Mouse (Mus musculus) spleen, adult 18-20 months (tissue): ENCODE results near the gene Rere.
A peak's percentile ranks its signal among the peaks of the same experiment; 100 is the strongest.
"Not testable (repeated sequence)": the region's sequence is repeated elsewhere in the genome, so short reads cannot be mapped to it uniquely, and the experiment has no call there.

Experiments
- DNase-seq, 2 experiments: peaks; one replicate each; pipeline ENCODE4 v3.0.0; 2022; ENCODE audit warnings: mixed read lengths in 2 of 2

Rere gene

DNA sequence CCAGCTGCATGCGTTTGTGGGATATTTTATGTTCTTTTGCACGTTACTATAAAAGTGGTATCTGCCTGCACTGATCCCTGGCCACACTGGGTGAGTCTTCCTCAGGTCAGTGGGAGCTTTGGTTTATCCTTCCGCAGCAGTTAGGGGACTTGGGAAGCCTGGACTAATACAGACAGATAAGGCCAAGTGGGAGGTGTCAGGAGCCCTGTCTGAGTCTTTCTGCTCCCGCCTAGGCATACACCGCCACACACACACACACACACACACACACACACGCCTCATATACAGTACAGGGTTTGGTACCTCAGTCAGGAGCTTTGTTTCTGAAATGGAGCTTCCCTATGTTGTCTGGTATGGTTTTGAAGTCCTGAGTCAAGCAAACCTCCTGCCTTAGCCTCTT is 310.6 kb downstream of the Rere start:
- DNase-seq, result no peak

DNA sequence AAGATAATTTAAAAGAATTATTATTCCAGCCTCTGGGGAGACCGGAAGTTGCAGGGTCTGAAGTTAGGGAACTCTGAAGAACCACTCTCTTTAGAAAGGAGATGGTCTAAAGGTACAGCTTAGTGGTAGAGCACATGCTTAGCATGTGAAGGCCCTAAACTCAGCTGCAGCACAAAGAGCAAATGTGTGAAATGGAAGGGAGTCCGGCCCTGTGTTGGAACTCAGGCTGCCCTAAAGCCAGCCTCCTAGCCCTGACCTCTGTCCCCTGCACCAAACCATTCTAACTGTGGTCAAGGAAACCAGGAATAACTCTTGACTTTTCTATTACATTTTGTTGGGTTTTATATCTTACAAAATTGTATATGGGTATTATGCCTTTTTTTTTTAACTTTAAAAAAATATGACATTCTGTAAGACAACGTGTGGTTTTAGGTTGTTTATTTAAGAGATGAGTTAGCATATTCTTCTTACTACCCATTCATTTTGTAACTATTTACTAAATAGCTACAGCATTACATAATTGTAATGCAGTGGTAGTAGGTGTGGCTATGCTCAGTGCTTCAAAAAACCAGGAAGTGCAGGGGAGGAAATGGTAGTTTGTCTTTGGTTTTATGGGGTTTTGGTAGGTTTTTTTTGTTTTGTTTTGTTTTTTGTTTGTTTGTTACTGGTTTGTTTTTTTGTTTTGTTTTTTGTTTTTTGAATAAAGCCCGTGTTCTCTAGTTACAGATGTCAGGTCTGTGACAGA is 312.2 kb downstream of the Rere start:
- no peak for DNase-seq

DNA sequence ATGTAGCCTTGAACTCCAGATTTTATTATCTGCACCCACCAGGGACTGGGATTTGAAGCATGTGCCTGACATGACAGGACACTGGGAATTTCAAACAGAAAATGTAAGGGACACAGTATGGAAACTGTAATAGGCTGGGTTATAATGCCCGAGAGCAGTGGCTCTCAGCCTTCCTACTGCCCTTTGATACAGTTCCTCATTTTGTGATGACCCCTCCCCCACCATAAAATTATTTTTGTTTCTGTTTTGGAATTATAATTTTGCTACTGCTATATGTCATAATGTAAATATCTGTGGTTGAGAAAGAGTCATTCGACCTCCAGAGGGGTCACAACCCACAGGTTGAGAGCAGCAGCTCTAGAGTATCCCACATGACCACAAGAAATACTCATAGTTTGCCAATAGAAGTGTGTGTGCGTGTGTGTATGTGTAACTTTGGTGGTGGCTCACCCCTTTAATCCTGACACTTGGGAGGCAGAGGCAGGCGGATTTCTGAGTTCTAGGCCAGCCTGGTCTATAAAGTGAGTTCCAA is 312.9 kb downstream of the Rere start:
- DNase-seq, result no peak

DNA sequence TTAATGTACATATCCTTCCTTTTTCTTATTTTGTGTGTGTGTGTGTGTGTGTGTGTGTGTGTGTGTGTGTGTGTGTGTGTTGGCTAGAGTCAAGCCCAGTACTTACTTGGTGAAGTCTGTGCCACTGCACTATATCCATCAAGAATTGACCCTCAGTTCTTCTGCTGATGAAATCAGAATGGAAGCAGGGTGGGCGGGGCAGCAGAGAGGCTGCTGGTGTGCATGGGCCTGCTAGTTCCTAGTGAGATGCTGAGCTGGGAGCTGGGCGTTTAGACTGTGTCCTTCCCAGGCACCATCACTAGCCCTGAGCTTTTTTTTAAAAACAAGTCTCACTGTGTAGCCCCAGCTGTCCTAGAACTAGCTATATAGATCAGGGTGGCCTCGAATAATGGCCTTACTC is 313.6 kb downstream of the Rere start:
- DNase-seq, result no peak

DNA sequence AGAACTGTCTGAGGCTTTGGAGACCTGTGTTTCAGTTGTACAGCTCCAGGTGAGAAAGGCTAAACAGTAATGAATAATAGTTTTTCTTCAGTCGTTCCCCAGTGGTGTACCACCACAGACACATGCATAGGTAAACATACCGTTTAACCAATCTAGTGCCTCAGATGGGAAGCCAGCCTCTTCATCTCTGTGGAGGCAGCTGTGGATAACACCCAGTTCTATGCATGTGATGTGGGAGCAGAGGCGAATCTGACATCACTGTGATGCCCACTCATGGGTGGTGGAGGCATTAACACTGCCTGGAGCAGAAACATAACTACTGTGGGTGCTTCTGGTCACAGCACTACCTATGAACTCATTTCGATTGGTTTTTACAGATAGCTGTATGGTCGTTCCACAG is 314.5 kb downstream of the Rere start:
- DNase-seq, result no peak

DNA sequence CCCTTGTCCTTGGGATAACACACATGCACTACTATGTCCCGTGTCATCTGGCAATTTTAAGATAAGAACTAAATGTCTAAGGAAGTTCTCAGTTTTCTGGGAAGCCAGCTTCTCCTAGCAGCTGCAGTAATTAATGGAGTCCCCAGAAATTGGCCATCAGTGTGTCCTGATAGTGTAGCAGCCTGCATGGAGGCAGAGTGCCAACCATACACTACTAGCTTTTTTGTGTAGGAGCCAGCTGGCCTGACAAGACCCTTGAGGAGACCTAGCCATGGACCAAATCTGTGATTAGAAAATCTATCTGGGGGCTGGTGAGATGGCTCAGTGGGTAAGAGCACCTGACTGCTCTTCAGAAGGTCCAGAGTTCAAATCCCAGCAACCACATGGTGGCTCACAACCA is 317.2 kb downstream of the Rere start:
- DNase-seq, result no peak

DNA sequence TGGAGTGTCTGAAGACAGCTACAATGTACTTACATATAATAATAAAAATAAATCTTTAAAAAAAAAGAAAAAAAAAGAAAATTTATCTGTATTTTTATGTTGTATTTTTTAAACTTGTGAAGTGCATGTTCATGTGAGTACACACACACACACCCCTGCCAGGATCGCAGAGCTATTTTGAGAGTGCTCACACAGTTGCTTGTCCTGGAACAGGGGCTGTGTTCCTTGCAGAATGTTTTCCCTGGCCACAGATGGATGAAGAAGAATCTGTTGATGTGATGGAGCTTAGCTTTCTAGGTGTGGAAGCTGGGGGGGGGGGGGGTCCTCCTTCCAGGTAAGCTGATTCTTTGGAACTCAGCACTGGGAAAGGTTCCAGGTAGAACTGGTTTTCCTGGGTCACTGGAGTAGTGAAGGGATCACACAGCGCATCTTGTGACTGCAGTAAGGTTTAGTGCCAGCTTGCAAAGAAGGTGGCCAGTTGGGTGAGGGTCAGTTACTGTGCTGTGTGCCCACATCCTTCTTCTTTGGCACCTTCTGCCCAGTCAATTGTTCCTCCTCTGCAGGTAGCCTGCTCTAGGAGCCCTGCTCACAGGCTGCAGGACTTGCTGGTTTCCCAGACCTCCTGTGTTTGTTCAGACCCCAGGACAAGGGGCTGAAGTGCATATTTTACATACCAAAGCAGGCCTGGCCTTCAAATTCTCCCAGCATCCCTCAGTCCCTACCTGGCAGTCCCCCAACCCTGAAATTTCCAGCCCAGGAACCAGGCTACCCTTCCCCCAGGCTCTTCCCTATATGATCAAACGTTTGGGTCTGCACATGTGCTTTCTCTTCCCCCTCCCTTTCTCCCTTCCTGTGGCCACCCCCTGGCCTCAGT is 317.9 kb downstream of the Rere start:
- DNase-seq, result no peak

DNA sequence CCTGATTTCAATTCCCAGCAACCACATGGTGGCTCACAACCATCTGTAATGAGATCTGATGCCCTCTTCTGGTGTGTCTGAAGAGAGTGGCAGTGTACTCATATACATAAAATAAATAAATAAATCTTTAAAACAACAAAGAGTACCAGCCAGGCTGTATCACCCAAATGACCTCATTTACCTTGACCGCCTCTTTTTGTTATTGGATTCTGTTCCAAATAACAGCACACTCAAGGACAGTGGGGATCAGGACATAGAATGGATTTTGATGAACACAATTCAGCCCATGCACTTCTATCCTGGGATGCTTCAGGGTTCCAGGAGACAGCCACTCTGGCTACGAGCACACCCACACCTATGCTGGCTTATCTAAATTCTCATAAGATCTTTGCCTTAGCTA is 319.1 kb downstream of the Rere start:
- not testable (repeated sequence) for DNase-seq

DNA sequence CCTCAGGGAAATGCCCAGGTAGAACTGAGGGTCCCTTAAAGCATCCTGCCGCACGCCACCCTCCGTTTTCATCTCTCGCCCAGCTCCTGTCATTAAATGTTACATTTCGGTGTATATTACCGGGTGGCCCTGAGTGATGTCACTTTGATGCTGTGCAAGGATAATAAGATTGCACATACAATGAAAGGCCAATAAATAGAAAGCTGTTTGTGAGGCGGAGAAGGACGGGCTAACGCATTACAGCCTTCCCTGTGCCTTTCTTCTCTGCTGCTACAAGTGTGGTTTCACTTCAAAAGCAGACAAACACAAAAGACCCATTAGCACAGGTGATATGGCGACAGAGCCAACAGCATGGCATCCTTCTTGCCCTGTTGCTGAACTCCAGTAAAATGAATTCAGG is 320.0 kb downstream of the Rere start:
- DNase-seq, result no peak

DNA sequence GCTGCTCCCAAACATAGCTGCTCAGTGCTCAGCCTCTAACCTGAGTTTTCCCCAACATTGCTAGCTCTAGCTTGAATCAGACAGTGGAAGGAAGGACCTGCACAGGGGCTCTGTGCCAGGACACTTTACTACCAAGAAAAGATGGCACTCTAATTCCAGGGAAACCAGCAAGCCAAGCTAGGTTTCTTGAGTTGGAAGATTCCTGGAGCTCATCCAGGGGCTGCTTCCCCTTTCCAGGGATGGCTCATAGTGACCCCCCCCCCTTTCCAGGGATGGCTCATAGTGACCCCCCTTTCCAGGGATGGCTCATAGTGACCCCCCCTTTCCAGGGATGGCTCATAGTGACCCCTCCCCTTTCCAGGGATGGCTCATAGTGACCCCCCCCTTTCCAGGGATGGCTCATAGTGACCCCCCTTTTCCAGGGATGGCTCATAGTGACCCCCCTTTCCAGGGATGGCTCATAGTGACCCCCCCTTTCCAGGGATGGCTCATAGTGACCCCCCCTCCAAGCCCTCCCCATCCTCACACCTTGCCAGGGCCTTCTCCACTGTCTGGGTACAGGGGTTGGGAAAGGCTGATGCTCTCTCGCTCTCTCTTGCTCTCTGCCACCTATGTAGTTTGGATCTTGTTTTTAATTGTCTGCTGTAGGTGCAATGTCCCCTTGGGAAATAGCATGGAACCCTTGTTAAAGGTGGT is 322.1 kb downstream of the Rere start:
- no peak for DNase-seq

DNA sequence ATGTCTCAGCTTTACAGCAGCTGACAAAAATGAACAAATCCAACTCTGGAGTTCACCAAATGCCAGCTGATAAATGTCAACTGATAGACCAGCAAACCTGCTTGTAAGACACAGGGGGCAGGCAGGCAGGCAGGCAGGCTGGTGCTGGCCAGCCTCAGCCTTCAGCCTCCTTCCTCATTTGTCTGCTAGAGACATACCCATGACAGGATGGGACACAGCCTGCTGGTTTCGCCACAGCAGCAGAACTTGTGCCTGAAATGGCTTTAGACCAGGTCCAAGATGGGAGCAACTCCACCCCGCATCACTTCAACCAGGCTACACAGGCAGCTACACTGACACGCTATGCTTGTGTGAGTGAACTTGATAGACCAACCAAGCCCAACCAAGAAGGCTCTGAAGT is 324.4 kb downstream of the Rere start:
- no peak for DNase-seq

DNA sequence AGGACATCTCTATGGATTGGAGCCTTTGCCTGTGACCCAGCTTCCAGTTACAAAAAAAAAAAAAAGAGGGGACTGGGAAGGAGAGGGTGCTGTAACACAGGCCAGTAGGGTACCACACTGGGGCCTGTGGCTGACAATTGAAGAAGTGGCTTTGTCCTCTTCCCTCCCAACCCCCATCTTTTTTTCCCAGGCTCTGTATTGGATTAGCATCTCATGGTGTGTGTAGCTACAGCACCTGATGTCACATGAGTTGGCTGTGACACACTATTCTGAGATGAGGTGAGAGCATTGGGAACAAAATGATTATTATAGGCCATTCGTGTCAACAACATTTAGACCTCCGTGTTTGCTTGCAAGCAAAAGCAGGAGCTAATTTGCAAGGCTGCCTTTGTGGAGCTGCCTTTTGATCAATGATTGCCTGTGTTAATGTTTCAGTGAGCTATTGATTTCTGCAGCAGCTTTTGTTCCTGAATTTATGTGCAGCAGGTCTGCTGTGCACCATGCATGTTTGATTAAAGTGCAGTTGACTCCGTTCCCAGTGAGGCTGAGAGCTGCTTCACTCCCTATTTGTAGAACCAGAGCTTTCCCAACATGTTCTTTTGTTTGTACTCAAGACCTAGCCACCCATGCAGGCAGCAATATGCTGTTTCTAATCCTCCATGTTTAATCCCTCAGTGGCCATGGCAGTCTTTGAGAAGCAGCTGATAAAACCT is 325.2 kb downstream of the Rere start:
- DNase-seq, result no peak

DNA sequence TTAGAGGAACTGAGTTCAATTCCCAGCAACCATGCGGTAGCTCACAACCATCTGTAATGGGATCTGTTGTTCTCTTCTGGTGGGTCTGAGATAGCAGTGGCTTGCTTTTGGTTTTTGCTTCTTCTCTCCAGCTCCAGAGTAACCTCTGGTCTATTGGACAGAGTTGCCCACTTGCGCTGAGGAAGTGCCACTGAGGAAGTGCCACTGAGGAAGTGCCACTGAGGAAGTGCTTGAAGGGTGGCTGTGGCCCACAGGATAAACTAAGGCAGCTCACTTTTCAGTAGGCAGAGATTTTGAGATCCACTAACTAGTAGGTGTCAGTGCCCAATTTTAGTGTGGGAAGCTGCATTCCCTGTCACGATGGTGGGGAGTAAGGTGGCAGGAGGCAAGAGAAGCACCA is 327.2 kb downstream of the Rere start:
- no peak for DNase-seq

DNA sequence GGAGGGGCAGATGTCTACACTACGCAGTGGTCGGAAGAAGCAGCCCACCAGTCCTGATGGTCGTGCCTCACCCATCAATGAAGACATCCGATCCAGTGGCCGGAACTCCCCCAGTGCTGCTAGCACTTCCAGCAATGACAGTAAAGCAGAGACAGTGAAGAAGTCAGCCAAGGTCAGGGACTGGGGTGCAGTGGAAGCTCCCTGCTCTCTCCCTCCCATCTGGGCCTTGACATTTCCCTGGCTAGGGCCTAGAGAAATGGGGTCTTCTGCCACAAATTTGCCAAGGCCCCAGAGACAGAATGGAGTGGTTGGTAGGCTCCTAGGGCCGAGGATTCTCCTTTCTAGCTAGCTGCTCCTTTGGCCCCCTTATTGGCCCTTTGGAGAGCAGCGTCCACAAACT is 332.3 kb downstream of the Rere start:
- no peak for DNase-seq

DNA sequence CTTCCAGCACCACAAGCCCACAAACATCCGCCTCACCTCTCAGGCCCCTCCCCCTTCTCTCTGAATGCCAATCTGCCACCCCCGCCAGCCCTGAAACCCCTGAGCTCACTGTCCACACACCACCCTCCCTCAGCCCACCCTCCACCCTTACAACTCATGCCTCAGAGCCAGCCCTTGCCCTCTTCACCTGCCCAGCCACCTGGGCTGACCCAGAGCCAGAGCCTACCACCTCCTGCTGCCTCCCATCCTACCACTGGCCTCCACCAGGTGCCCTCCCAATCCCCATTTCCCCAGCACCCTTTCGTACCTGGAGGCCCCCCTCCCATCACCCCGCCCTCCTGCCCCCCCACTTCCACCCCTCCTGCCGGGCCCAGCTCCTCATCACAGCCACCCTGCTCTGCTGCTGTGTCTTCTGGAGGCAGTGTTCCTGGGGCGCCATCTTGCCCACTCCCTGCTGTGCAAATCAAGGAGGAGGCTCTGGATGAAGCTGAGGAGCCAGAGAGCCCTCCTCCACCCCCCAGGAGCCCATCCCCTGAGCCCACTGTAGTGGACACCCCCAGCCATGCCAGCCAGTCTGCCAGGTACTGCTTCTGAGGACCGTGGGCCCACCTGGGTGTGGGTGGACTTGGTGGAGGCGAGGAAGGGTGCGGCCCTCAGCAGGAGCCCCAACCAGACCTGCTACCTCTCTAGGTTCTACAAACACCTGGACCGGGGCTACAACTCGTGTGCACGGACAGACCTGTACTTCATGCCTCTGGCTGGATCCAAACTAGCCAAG is 334.0 kb downstream of the Rere start:
- no peak for DNase-seq

DNA sequence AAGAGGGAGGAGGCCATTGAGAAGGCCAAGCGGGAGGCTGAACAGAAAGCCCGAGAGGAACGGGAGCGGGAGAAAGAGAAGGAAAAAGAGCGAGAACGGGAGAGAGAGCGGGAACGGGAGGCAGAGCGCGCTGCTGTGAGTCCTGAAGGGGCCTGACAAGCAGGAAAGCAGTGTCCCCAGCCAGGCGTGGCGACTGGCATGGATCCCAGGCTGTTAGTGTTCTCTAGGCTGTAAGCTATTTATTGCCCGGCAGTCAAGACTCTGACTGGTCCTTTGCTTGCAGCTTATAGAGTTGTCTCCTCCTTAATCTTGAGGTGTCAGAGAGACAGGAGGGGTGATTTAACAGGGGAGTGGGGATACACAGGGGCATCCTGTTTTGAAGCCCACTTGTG is 334.6 kb downstream of the Rere start:
- no peak for DNase-seq

DNA sequence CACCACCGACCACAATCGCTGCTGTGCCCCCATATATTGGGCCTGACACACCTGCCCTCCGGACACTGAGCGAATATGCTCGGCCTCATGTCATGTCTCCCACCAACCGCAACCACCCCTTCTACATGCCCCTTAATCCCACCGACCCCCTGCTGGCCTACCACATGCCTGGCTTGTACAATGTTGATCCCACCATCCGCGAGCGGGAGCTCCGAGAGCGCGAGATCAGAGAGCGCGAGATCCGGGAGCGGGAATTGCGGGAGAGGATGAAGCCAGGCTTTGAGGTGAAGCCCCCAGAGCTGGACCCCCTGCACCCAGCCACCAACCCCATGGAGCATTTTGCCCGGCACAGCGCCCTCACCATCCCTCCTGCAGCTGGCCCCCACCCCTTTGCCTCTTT is 335.4 kb downstream of the Rere start:
- DNase-seq, result no peak

DNA sequence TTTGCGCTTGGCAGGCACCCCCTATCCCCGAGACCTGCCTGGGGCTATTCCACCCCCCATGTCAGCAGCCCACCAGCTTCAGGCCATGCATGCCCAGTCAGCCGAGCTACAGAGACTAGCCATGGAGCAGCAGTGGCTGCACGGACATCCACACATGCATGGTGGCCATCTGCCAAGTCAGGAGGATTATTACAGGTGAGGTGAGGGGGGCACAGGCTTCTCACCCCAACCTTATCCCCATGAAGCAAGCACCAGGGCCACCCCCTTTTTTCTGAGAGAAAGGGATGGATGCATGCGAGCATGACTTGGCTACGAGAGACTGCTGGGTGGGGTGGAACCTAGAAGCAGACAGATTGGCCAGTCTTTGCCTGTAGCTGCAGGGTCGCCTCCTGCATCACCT is 337.6 kb downstream of the Rere start:
- no peak for DNase-seq

DNA sequence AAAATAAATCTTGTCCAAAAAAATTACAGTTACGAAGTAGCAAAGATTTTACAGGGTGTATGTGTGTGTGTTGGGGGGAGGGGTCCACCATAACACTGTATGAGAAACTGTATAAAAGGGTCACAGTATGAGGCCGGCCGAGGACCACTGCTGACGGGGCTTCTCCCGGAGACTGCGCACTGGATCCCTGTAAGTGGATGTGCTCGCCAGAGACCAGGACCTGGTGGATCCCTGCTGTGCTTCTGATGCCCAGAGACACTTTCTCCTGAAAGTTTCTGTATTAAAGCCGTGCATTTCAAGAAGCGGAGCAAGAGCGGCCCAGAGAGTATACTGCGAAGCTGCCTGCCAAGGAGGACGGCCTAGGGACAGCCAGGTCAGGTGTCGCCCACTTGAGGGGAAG is 341.2 kb downstream of the Rere start:
- DNase-seq, result no peak

DNA sequence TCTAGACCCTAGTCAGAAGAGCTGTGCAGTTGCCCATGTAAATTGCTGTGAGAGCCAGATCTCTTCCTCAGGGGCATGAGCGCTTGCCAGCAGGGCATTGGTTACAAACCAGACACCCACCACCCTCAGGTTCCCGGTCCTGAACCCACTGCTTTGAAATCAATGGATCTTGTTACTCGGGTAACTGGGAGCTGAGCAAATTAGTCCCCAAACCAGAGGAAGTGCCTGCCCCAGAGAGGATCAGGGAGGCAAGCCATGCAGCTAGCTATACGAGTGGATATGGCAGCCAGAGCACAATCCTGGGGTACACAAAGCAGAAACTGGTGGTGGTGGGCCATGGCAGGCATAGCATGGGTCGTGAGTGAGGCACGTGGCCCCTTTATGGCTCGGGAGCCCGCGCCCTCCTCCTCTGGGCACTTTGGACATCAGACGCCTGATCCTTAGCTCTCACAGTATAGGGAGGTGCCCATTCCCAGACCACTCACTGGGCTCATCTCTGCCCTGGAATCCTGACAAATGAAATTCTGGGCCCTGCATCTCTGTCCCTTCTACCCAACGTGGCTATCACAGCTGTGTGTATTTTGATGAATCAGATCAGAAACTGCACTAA is 342.9 kb downstream of the Rere start:
- no peak for DNase-seq

DNA sequence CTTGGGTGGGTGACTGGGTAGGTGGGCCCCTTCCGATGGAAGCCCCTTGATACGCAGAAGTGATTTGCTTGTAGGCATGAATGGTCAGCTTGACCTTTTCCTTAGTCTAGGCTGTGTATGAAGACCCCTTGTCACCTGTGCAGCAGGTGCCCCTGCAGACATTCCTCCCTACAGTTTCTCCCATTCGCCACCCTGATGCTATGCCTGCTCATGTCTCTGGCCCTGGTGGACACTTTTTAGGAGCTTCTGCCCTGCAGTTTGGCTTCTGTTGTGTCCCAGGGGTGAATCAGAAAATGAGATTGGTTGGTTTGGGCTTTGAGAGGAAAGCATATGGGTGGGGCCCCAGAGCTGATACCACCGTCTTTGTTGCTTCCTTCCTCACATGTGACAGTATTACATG is 343.5 kb downstream of the Rere start:
- no peak for DNase-seq

DNA sequence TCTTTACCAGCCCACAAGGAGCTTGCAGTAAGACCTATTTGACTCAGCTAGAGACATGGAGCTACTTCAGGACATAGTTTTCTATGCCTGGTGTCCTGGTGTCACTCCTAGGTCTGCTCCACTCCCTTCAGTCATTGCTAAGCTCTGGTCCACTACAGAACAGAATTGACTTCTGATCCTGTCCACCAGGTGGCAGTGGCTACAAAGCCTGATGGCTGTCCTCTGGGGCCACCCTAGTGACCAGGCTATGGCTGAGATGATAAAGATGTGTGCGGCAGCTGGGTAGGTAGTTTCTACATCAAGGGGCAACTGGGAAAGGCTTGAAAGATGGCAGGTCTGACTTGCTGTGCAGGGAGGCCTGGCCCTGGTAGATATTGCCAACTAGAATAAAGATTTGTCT is 344.0 kb downstream of the Rere start:
- peak in 1 of 2 experiments; percentile 55 for DNase-seq
